Mouse (Mus musculus): ENCODE data around the gene Klhl30. TPM values are rescaled to one million over a fixed set of nuclear protein-coding genes. Genes with fewer than 3 reads are reported as not detected.
A peak's percentile ranks its signal among the peaks of the same experiment; 100 is the strongest.

Klhl30 gene
- polyA plus RNA-seq, 1 experiment from 2014 or later: 0.06 TPM

GRCm38 (mm10) chr1:91346892-91347291 lies 3.9 kb upstream of the Klhl30 start:
- 32% methylated on average over 3 of the region's 3 CpGs for WGBS
- H3K4me3 ChIP-seq (ENCODE audit: low read depth, low read length): no peak overlapping the region
- DNase-seq (ENCODE audit: low spot score) (peak; percentile 83), ATAC-seq (ENCODE audit: low FRiP score) (peak; percentile 49; the same call in 1 of the 2 replicates)
- H3K9me3 ChIP-seq (ENCODE audit: control insufficient read depth, low read length): no peaks in the 10 kb centered on the region
- H3K4me1 ChIP-seq (replicated peaks; ENCODE audit: control insufficient read depth, insufficient read depth, low read length): peaks cover 10% of the 10 kb centered on the region
- no peaks in the 10 kb centered on the region for H3K36me3 ChIP-seq (ENCODE audit: control insufficient read depth, insufficient read depth, low read length)
- peaks cover 40% of the 10 kb centered on the region for H3K27me3 ChIP-seq (ENCODE audit: control insufficient read depth, insufficient read depth, low read length)
- H3K27ac ChIP-seq (ENCODE audit: low read depth, low read length): no peak overlapping the region
- no peak overlapping the region for H3K9ac ChIP-seq (ENCODE audit: low read depth, low read length)
- H3K4me2 ChIP-seq (replicated peaks; ENCODE audit: low read depth, low read length): no peak overlapping the region

GRCm38 (mm10) chr1:91351249-91351648 lies 433 bp downstream of the Klhl30 start:
- H3K27me3 ChIP-seq (ENCODE audit: control insufficient read depth, insufficient read depth, low read length): peaks cover 6% of the 10 kb centered on the region
- WGBS: 84% methylated on average over 3 of the region's 3 CpGs
- no peak for ATAC-seq (ENCODE audit: low FRiP score)

GRCm38 (mm10) chr1:91352277-91352676 lies 1.5 kb downstream of the Klhl30 start:
- Histone ChIP-seq H3K4me1 (replicated peaks; ENCODE audit: control insufficient read depth, insufficient read depth, low read length) (no peaks in the 10 kb centered on the region), H3K27ac (ENCODE audit: low read depth, low read length) (no peak overlapping the region), H3K27me3 (ENCODE audit: control insufficient read depth, insufficient read depth, low read length) (no peaks in the 10 kb centered on the region), H3K4me3 (ENCODE audit: low read depth, low read length) (no peak overlapping the region), H3K9ac (ENCODE audit: low read depth, low read length) (no peak overlapping the region), H3K4me2 (replicated peaks; ENCODE audit: low read depth, low read length) (no peak overlapping the region), H3K9me3 (ENCODE audit: control insufficient read depth, low read length) (no peaks in the 10 kb centered on the region), H3K36me3 (ENCODE audit: control insufficient read depth, insufficient read depth, low read length) (no peaks in the 10 kb centered on the region)
- DNase-seq (ENCODE audit: low spot score) (no peak), ATAC-seq (ENCODE audit: low FRiP score) (no peak)
- 87% methylated on average over 2 of the region's 2 CpGs for WGBS

More at GRCm38 (mm10) chr1:91351249-91351648, 433 bp downstream of the Klhl30 start:
- no peak overlapping the region for H3K27ac ChIP-seq (ENCODE audit: low read depth, low read length)
- no peaks in the 10 kb centered on the region for H3K4me1 ChIP-seq (replicated peaks; ENCODE audit: control insufficient read depth, insufficient read depth, low read length)
- no peak overlapping the region for H3K4me3 ChIP-seq (ENCODE audit: low read depth, low read length)
- H3K36me3 ChIP-seq (ENCODE audit: control insufficient read depth, insufficient read depth, low read length): no peaks in the 10 kb centered on the region
- no peak overlapping the region for H3K4me2 ChIP-seq (replicated peaks; ENCODE audit: low read depth, low read length)
- DNase-seq (ENCODE audit: low spot score): no peak
- H3K9ac ChIP-seq (ENCODE audit: low read depth, low read length): no peak overlapping the region
- no peaks in the 10 kb centered on the region for H3K9me3 ChIP-seq (ENCODE audit: control insufficient read depth, low read length)

- Histone ChIP-seq H3K9me3 (ENCODE audit: control insufficient read depth, low read length) (no peaks in the 10 kb centered on the region), H3K4me1 (replicated peaks; ENCODE audit: control insufficient read depth, insufficient read depth, low read length) (no peaks in the 10 kb centered on the region), H3K9ac (ENCODE audit: low read depth, low read length) (no peak overlapping the region), H3K4me2 (replicated peaks; ENCODE audit: low read depth, low read length) (no peak overlapping the region), H3K36me3 (ENCODE audit: control insufficient read depth, insufficient read depth, low read length) (no peaks in the 10 kb centered on the region), H3K4me3 (ENCODE audit: low read depth, low read length) (no peak overlapping the region), H3K27ac (ENCODE audit: low read depth, low read length) (no peak overlapping the region), H3K27me3 (ENCODE audit: control insufficient read depth, insufficient read depth, low read length) (no peaks in the 10 kb centered on the region)
- 84% methylated on average over 11 of the region's 11 CpGs for WGBS
- ATAC-seq (ENCODE audit: low FRiP score) (no peak), DNase-seq (ENCODE audit: low spot score) (no peak)
These were observed 5.3 kb downstream of the Klhl30 start for GRCm38 (mm10) chr1:91356105-91356504.

- DNase-seq (ENCODE audit: low spot score) (no peak), ATAC-seq (ENCODE audit: low FRiP score) (no peak)
- H3K27me3 ChIP-seq (ENCODE audit: control insufficient read depth, insufficient read depth, low read length): peaks cover 7% of the 10 kb centered on the region
- no peak overlapping the region for H3K9ac ChIP-seq (ENCODE audit: low read depth, low read length)
- no peaks in the 10 kb centered on the region; the same call in 1 of the 2 replicates for H3K9me3 ChIP-seq (ENCODE audit: control insufficient read depth, low read length)
- H3K27ac ChIP-seq (ENCODE audit: low read depth, low read length): no peak overlapping the region
- no peaks in the 10 kb centered on the region for H3K4me1 ChIP-seq (replicated peaks; ENCODE audit: control insufficient read depth, insufficient read depth, low read length)
- no peaks in the 10 kb centered on the region for H3K36me3 ChIP-seq (ENCODE audit: control insufficient read depth, insufficient read depth, low read length)
- H3K4me2 ChIP-seq (replicated peaks; ENCODE audit: low read depth, low read length): no peak overlapping the region
- WGBS: 79% methylated on average over 5 of the region's 5 CpGs
- H3K4me3 ChIP-seq (ENCODE audit: low read depth, low read length): no peak overlapping the region
These were observed 11.3 kb downstream of the Klhl30 start for GRCm38 (mm10) chr1:91362113-91362512.

GRCm38 (mm10) chr1:91364822-91365644 lies 14.2 kb downstream of the Klhl30 start:
- no peak for DNase-seq (ENCODE audit: low spot score)
- WGBS: 91% methylated on average over 16 of the region's 16 CpGs

GRCm38 (mm10) chr1:91365816-91366214 lies 15.0 kb downstream of the Klhl30 start:
- Histone ChIP-seq H3K4me3 (ENCODE audit: low read depth, low read length) (peak overlapping the region; percentile 38; the same call in 1 of the 2 replicates), H3K36me3 (ENCODE audit: control insufficient read depth, insufficient read depth, low read length) (0 out of 2 replicates have a peak, but pooled peaks cover 2% of the 10 kb centered on the region), H3K9me3 (ENCODE audit: control insufficient read depth, low read length) (no peaks in the 10 kb centered on the region; the same call in 1 of the 2 replicates), H3K4me1 (replicated peaks; ENCODE audit: control insufficient read depth, insufficient read depth, low read length) (no peaks in the 10 kb centered on the region), H3K9ac (ENCODE audit: low read depth, low read length) (no peak overlapping the region), H3K27me3 (ENCODE audit: control insufficient read depth, insufficient read depth, low read length) (peaks cover 9% of the 10 kb centered on the region), H3K4me2 (replicated peaks; ENCODE audit: low read depth, low read length) (peak overlapping the region; percentile 82), H3K27ac (ENCODE audit: low read depth, low read length) (no peak overlapping the region)
- 32% methylated on average over 8 of the region's 8 CpGs for WGBS
- no peak for DNase-seq (ENCODE audit: low spot score)
- no peak for ATAC-seq (ENCODE audit: low FRiP score)

More at GRCm38 (mm10) chr1:91364822-91365644, 14.2 kb downstream of the Klhl30 start:
- Histone ChIP-seq H3K4me2 (replicated peaks; ENCODE audit: low read depth, low read length) (no peak overlapping the region), H3K27me3 (ENCODE audit: control insufficient read depth, insufficient read depth, low read length) (peaks cover 9% of the 10 kb centered on the region), H3K27ac (ENCODE audit: low read depth, low read length) (no peak overlapping the region), H3K36me3 (ENCODE audit: control insufficient read depth, insufficient read depth, low read length) (no peaks in the 10 kb centered on the region), H3K9me3 (ENCODE audit: control insufficient read depth, low read length) (no peaks in the 10 kb centered on the region; the same call in 1 of the 2 replicates), H3K9ac (ENCODE audit: low read depth, low read length) (no peak overlapping the region), H3K4me1 (replicated peaks; ENCODE audit: control insufficient read depth, insufficient read depth, low read length) (no peaks in the 10 kb centered on the region), H3K4me3 (ENCODE audit: low read depth, low read length) (no peak overlapping the region)
- no peak for ATAC-seq (ENCODE audit: low FRiP score)

- peak; percentile 60; the same call in 1 of the 2 replicates for ATAC-seq (ENCODE audit: low FRiP score)
- Histone ChIP-seq H3K9ac (ENCODE audit: low read depth, low read length) (peak within 1 kb of the TSS; percentile 50), H3K27me3 (ENCODE audit: control insufficient read depth, insufficient read depth, low read length) (peaks cover 9% of the 10 kb centered on the region), H3K27ac (ENCODE audit: low read depth, low read length) (no peak within 1 kb of the TSS), H3K4me2 (replicated peaks; ENCODE audit: low read depth, low read length) (peak within 1 kb of the TSS; percentile 82), H3K4me3 (ENCODE audit: low read depth, low read length) (peak within 1 kb of the TSS; percentile 38), H3K4me1 (replicated peaks; ENCODE audit: control insufficient read depth, insufficient read depth, low read length) (no peaks in the 10 kb centered on the region), H3K36me3 (ENCODE audit: control insufficient read depth, insufficient read depth, low read length) (peaks cover 7% of the 10 kb centered on the region; the same call in 1 of the 2 replicates), H3K9me3 (ENCODE audit: control insufficient read depth, low read length) (no peaks in the 10 kb centered on the region; the same call in 1 of the 2 replicates)
- peak; percentile 86 for DNase-seq (ENCODE audit: low spot score)
- under 1% methylated on average over 65 of the region's 68 CpGs for WGBS
These were observed 15.6 kb downstream of the Klhl30 start, which contains the start of gene Erfe for GRCm38 (mm10) chr1:91366215-91367108. Gene Erfe, plus strand, starts transcription at chr1:91366430.

Data from hindbrain, embryonic 11.5 days (tissue).